Mouse (Mus musculus) urinary bladder, postnatal 14 days (tissue): ENCODE data around the gene Fbxl16.

Experiments
- DNase-seq: peaks from one replicate; pipeline ENCODE4 v3.0.0; 2021; ENCODE audit warnings: low spot score

Fbxl16 gene

DNA sequence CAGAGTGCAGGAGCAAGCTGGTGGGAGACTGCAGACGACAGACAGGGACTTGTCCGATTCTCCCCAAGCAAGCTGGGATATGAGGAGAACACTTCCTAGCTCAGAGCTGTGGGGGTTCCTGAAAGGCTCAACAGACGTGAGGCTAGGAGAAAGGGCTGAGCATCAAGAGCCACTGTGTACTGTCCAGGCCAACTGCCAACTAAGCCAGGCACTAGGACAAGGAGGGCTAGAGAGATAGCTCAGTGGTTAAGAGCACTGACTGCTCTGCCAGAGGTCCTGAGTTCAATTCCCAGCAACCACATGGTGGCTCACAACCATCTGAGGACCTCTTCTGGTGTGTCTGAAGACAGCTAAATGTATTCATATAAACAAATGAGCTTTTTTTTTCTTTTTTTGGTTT is 33.6 kb downstream of the Fbxl16 start:
- no peak for DNase-seq

DNA sequence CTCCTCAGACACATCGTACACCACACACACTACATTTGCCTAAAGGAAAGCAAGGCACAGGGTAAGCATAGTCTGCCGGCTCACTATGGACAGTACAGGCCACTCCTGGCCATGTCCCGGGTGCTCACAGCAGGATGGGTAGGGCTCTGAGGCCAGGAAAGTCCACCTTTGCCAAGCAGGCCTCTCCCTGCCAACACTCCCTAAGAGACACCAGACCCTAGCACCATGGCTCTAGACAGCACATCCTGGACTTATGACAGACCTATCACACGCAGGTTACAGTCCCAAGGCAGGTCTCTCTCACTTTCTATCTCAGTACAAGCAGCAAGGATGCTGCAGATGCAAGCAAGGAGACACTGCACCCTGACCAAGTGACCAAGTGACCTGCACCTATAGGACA is 34.2 kb downstream of the Fbxl16 start:
- no peak for DNase-seq

DNA sequence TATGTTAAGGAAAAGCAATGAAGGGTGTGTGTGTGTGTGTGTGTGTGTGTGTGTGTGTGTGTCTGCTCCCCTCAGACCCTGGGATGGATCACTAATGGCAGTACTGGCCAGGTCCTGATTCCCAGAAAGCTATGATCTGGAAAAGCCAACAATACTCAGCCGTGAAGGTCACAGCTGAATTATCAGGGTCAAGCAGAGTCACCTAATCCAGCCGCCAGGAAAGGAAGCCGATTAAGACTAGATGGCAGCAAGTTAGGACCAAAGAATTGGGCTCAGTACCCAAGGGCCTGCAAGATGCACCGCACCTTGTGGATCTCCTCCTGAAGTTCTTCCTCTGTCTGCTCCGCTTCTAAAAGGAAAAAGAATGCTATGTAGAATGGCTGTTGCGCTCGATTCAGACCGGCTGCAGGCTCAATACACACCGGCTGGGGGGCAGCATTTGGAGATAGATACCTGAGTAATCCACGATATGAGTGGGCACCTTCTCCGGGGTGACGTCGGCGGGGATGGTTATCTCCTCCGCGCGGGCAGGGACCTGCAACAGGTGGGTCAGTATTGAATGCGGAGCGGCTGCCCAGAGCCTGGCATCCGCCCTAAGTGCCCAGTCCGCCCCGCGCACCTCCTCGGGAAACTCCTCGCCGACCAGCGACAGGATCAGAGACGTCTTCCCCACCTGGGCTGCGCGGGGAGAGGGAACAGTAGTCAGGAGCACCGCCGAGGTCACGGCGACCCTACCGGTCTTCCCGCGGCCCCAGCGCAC is 34.9 kb downstream of the Fbxl16 start:
- peak; percentile 41 for DNase-seq

DNA sequence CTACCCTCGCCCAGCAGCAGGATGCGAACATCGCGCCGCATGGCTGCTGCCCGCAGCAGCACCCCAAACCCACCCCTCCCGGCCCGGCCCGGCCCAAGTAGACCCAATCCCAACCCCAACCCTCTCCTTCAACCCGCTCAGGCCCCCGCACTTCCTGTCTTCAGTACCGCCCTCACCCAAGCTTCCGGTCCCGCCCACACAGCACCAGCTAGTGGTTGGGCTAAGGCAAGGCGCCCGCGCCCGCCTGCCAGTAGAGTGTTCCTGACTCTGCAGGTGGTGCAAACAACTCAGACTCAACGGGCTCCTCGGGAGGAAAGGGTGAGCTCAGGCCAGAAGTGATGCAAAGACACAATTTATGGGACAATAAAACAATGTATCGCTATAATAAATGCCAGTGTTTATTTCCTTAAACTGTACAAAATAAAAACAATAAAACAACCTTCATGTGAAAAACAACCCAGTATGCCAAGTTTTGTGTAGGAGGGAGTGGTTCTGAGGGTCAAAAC is 35.6 kb downstream of the Fbxl16 start, which contains the start of gene Rhot2:
Gene Rhot2 (minus strand): TSS at position 456 of the 506 bp plus-strand sequence.
- DNase-seq: peak; percentile 97

DNA sequence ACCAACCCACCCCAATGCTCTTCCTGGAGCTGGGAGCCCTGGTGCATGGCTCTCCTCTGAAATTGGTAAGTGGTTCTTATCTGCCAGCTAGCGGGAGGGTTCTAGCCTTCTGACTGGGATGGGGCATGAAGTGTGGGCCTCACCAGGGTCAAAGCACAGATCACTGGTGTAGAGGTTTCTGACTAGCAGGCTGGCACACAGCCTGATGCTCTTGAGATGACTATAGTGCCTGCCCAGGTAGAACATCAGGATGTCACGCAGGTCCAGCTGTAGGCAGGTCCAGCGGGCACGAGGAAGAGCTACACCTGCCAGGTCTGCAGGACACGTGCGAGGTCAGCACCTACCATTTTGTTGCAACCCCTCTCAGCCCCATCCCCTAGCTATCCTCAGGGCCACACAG is 51.3 kb downstream of the Fbxl16 start:
- no peak for DNase-seq

DNA sequence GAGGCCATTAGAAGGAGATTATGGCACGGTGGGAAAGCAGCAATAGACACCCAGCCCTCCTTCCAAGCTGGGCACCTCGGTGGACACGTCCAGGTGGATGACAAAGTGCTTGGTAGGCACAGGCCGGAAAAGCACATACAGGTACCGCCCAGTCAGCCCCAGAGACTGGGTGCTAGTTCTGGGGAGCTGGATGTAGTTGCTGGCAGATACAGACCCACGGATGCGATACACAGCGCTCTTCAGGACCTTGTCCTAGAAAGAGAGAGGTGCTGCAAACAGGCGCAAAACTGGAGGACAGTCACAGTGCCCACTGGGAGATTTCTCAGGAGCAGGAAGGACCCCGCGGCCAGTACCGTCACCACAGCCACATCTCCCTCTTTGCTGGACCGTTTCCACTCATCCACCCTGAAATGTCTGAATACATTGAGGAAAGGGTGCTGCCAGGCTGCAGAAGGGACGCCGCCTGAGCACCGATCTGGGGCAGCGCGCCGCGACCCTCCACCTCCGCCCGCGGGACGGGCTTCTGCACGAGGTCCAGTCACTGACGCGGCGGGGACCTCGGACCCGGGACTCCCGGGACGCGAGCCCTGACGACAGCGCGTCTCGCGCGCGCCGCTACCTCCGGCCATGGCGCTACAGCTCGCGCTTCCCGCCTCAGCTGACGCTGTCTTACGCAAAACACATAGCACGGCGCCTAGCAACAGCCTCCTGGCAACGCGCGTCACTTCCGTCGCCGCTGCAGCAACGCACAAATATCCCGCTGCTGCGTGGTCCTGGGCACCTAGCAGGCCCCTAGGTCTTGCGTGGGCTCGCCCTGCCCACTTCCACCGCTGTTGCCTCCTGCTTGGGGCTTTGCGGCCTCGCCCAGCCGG is 52.2 kb downstream of the Fbxl16 start, which contains the start of gene Wdr90:
Gene Wdr90 (minus strand): TSS at position 670 of the 872 bp plus-strand sequence.
- DNase-seq: peak; percentile 91

DNA sequence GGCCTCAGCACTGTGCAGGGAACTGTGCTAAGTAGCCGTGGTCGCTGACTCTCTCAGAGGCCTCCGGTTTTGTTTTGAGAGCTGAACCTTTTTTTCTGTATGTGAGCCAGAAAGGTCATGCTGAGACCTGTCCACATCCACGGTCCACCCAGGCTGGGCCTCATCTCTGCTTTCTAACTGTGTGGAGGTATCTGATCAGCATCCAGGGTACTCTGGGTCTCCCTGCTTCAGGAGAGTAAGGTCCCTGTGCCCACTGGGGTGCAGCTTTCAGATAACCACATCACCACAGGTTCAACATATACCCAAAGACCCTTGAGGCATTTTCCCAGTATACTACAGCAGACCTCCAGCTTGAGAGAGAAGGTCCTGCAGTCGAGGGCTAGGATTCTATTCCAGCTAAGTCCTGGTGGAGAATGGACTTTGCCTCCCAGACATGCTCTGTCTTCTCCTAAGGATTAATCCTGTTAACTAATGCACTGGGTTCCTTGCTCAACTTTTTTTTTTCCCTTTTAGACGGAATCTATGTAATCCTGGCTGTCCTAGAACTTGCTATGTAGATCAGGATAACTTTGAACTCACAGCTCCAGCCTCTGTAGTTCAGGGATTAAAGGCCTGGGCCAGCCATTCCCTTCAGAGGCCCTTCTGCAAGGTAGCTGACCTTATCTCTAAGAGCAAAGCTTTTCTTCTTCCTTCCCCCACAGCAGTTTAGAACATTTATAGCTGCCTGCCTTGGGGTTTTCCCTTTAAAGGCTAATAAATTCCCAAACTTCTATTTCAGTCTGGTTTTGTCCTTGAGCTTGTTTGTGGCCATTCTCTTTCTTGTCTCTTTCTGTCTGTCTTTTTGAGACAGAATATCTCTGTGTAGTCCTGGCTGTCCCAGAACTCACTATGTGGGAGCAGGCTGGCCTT is 53.1 kb downstream of the Fbxl16 start:
- DNase-seq: no peak

DNA sequence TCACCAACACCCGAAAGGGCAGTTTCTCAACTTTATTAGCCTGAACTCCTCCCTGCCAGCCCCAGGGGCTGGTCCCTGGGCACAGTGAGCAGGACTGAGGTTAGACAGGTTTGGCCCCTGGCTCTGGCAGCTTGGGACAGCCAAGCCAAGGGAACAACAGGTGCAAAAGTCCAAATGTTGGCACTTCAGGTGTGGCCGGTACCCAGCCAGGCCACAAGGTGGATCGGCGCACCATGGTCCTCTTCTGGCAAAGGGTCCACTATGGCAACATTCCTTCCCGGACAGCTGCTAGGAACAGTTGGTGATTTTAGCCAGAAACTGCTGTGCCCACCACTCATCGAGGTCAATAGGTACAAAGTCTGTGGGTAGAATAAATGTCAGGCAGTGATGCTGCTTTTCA is 54.8 kb downstream of the Fbxl16 start:
- no peak for DNase-seq

DNA sequence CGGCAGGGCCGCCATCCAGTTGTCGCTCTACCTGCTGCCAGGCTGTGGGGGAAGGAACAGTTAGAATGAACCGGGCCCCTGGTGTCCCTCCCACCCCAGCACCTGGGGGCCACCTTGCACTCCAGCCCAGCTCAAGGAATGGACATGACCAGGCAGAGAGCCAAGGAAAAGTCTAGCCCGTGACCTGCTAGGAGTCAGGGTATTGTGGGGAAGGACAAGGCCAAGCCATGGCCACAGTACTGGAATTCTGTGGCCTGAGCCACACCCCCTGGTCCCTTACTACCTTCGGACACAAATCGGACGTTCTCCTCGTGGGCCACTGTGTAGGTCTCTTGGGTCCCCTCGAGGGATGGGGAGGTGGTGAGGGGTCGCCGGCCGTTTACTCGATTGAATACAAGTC is 55.4 kb downstream of the Fbxl16 start:
- DNase-seq: no peak

DNA sequence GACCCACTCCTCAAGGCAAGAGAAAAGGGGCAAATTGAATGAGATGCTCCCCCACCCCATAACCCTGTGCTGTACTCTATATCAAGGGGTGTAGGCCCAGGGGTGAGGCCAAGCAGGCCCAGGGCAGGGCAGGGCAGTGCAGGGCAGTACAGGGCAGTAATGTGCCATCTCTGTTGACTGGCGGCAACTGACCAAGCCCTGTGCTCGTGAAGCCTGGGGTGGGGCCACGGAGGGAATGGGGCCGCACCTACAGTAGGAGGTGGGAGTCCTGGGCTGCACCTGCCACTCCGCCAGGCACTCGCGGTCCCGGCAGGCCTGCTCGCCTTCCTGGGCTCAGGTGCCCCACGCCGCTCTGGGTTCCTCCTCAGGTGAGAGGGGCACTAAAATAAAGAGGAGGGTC is 56.4 kb downstream of the Fbxl16 start:
- DNase-seq: no peak

DNA sequence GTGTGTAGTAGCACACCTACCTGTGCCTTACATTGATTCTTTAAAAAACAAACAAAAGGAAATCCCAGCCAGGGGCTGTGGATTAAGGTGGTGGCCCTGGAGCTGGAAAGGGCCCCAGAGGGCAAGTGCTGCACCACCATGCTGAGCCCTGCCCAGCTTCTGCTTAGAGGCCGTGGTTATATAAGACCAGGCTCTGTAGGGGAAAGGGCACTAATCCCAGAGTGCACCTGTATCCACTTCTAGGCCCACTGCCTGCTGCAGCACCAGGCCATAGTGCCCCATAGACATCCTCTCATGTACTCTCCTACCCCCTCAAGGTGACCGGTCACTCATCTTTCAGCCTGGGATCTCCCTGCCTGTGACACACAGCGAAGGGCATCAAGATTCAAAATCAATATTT is 57.3 kb downstream of the Fbxl16 start:
- DNase-seq: no peak

DNA sequence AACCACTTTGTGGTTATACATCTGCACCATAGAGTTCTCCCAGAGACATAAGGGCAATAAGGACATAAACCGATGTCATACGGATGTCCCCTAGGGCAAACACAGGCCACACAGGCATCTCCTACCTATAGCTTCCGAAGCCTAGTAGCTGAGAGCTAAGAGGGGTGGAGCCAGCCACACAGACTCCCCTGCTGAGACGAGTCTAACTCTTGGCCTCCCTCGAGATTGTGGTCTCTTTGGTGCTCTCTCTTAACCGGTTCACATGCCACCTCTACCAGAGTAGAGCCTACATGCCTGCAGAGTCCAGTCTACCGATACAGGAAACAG is 58.6 kb downstream of the Fbxl16 start:
- DNase-seq: no peak

DNA sequence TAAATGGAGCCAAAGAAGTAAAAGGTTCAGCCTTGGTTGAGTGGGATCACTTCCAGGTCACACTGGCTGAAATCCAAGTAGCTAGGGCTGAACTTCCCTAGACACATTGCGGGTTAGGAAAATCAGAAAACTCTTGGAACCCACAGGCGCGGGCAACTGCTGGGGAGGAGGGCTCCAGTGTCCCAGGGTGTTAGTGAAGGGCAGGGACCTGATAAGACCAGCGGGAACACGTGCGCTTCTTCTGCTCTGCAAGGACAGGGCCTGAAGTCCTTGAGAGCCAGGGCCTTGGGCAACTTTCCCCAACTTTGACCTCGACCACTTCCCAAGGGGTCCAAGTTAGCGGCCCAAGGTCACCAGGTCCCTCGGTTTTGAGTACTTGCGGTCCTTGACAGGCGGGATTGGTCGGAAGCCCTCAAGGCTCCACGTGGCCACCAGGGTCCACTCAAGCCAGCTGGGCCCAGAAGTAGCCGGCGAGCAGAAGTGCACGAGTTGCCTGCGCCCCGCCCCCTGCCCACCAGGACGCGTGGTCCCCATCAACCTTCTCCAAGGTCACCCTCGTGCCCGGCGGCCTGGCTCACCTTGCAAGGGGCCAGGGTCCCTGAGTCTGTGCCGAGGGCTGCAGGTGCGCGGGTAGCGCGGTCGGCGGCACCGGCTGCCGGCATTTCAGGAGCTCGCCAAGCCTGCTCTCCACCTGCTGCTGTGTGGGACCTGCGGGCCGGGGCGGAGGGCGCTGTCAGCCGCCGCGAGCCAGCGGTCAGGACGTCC is 59.1 kb downstream of the Fbxl16 start:
- DNase-seq: peak; percentile 48

DNA sequence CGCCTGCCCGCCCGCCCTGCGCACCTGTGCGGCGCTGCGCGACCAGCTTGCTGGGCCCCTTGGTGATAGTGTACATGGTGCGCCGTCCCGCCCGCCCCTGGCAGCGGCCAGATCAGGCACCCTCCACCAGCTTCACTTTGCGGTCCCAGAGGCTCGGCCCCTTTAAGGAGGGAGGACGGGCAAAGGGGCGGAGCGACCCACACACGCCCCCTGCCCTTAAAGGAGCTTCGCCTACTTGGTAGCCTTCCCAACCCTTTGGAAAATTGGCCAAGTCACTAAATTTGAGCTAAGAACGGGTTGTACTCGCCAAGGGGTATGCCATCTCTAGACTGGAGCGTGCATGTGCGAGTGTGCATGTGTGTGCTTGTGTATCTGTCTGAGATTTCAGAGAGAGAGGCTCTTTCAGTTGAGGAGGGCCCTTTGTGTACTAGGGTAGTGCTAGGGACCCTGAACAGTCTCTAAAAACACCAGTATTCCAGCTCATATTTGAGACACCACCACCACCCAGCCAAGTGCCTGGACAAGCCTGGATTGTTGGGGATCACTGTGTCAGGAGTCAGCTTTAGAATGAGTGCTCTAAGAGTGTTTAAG is 59.8 kb downstream of the Fbxl16 start, which contains the start of gene Mcrip2:
Gene Mcrip2 (minus strand): TSS at position 164 of the 591 bp plus-strand sequence.
- peak; percentile 82 for DNase-seq

DNA sequence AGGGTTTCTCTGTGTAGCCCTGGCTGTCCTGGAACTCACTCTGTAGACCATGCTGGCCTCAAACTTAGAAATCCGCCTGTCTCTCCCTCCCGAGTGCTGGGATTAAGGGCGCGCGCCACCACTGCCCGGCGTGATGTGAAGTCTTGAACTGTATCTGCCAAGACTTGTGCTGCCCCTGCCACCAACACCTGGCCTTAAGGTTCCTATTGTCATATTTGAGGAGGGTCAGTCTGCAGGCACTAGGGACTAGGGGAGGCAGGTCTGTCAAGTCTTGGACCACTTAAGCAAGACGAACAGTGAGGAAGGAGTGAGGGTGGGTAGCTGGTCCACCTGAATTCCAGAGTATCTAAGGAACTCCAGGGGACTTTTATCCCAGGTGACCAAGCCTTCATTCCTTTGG is 60.6 kb downstream of the Fbxl16 start:
- DNase-seq: no peak

DNA sequence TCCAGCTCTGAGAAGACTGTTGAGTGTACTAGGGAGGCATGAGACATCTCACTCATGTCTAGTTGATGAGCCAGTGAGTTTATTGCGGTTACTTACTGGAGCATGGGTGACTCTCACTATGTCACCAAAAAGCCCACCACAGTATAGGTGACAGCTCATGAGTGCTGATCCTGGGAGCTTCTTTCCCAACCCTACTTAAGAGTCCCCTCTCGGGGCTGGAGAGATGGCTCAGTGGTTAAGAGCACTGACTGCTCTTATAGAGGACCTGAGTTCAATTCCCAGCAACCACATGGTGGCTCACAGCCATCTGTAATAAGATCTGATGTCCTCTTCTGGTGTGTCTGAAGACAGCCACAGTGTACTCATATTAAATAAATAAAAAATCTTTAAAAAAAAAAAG is 61.1 kb downstream of the Fbxl16 start:
- no peak for DNase-seq
